12 mouse cellular contexts compared by ENCODE assay signal in the genomic region with DNA sequence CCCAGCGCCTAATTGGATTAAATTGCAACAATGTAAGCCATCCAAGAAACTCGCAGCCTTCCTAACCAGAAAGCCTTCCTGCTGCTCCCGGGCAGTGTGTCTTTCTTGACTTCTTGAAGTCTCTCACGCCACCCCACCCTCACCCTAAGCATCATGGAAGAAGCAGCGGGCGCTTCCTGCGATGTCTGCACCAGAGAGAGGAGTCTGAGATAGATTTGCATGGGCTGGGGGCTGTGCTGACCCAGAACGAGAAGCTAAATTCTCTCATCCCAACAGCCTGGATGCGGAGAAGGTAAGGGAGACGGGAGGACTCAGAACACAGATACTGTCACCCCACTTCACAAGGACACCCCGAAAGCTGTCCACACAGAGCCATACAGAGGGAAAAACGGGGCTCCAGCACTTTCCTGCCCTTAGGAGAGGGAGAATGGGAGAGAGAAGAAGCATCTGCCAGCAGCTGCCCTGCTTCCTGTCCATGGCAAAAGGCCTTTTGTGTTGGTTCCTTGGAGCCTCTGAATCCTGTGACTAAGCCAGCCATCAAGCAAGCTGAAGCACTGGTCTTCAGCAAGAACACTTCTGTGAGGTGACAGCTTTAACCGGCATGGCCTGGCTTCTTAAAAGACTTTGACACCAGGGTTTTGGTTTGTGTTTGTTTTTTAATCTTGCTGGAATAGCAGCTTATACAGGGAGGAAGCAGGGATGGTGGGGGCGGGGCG. TPM values are rescaled to one million over a fixed set of nuclear protein-coding genes. Genes with fewer than 3 reads are reported as not detected.
DNase-seq lines count a peak whose midpoint lies in the region; ATAC-seq and TF ChIP-seq lines count a peak whose summit lies in the region.
"Had no signal": no experiment of that assay in that cellular context is flagged by ENCODE, and none has a peak within 500 bp of the region (broad histone marks: within the 10 kb centered on the region; RNA-seq: fewer than 3 reads in every experiment).

No protein-coding gene starts in this region.

- H3K27ac ChIP-seq in heart, embryonic 16.5 days (ENCODE audit: low read length), result peak overlapping the region; percentile 58
- H3K27ac ChIP-seq in neural tube, embryonic 12.5 days, result no peak overlapping the region
- H3K27ac ChIP-seq in hindbrain, embryonic 12.5 days, result no peak overlapping the region
- peak overlapping the region; percentile 19; the same call in 1 of the 2 replicates for H3K27ac ChIP-seq in olfactory bulb, adult 2 months (ENCODE audit: insufficient read depth, low read depth, low read length)
- no peak overlapping the region for H3K27ac ChIP-seq in cerebellum, adult 2 months (ENCODE audit: insufficient read depth, low read length)

- WGBS in heart, embryonic 16.5 days, result 75% methylated on average over 15 of the region's 15 CpGs
- WGBS in neural tube, embryonic 12.5 days, result 69% methylated on average over 15 of the region's 15 CpGs
- WGBS in hindbrain, embryonic 12.5 days, result 58% methylated on average over 15 of the region's 15 CpGs
- 66% methylated on average over 15 of the region's 15 CpGs for WGBS in olfactory bulb, adult 2 months
- WGBS in cerebellum, adult 2 months, result 68% methylated on average over 15 of the region's 15 CpGs

- H3K9ac ChIP-seq in heart, embryonic 16.5 days (ENCODE audit: low read length), result no peak overlapping the region
- H3K9ac ChIP-seq in neural tube, embryonic 12.5 days, result no peak overlapping the region
- H3K9ac ChIP-seq in hindbrain, embryonic 12.5 days, result no peak overlapping the region

- no peak for ATAC-seq in heart, embryonic 16.5 days (replicated peaks; ENCODE audit: extremely low read depth, insufficient read depth, low FRiP score)
- ATAC-seq in neural tube, embryonic 12.5 days (ENCODE audit: low FRiP score, low read depth), result no peak
- ATAC-seq in hindbrain, embryonic 12.5 days (ENCODE audit: low FRiP score), result peak; percentile 36; the same call in 1 of the 2 replicates
- ATAC-seq: inflammation-experienced regulatory T-cells, adult 6 months had no signal

- 0 out of 2 replicates have a peak, but pooled peaks cover 4% of the 10 kb centered on the region for H3K9me3 ChIP-seq in heart, embryonic 16.5 days (replicated peaks; ENCODE audit: control insufficient read depth, low read length)
- no peaks in the 10 kb centered on the region for H3K9me3 ChIP-seq in neural tube, embryonic 12.5 days
- H3K9me3 ChIP-seq in hindbrain, embryonic 12.5 days (replicated peaks), result no peaks in the 10 kb centered on the region

- H3K4me3 ChIP-seq in heart, embryonic 16.5 days (ENCODE audit: low read length), result no peak overlapping the region
- H3K4me3 ChIP-seq in neural tube, embryonic 12.5 days, result no peak overlapping the region
- no peak overlapping the region for H3K4me3 ChIP-seq in hindbrain, embryonic 12.5 days
- no peak overlapping the region for H3K4me3 ChIP-seq in olfactory bulb, adult 2 months (ENCODE audit: insufficient read depth, low read depth, low read length)
- H3K4me3 ChIP-seq in cerebellum, adult 2 months (replicated peaks; ENCODE audit: insufficient read depth, low read depth, low read length), result no peak overlapping the region

- no peaks in the 10 kb centered on the region for H3K27me3 ChIP-seq in heart, embryonic 16.5 days (ENCODE audit: control insufficient read depth, insufficient read depth, low read length)
- H3K27me3 ChIP-seq in neural tube, embryonic 12.5 days (replicated peaks), result no peaks in the 10 kb centered on the region
- peaks cover 14% of the 10 kb centered on the region; the same call in 1 of the 2 replicates for H3K27me3 ChIP-seq in hindbrain, embryonic 12.5 days
- H3K27me3 ChIP-seq in cerebellum, adult 2 months (ENCODE audit: control insufficient read depth, insufficient read depth, low read length), result no peaks in the 10 kb centered on the region

- H3K4me2 ChIP-seq in heart, embryonic 16.5 days (ENCODE audit: low read depth, low read length), result peak overlapping the region; percentile 46; the same call in 1 of the 2 replicates
- H3K4me2 ChIP-seq in neural tube, embryonic 12.5 days (replicated peaks), result peak overlapping the region; percentile 35; the same call in 1 of the 2 replicates
- H3K4me2 ChIP-seq in hindbrain, embryonic 12.5 days (replicated peaks), result peak overlapping the region; percentile 39; the same call in 1 of the 2 replicates

- no peak for DNase-seq in heart, adult 8-10 months (ENCODE audit: low spot score)
- DNase-seq in neural tube, embryonic 10.5 days (ENCODE audit: extremely low spot score, low spot score), result no peak
- no peak for DNase-seq in cerebellum, adult 2 months
- no peak for DNase-seq in cerebellum, postnatal 25 days
- DNase-seq: thymus, postnatal 36 days had no signal

- TF ChIP-seq CTCF in olfactory bulb, adult 2 months (IDR thresholded peaks at IDR 0.05; ENCODE audit: insufficient read depth, low read depth, low read length), result no peak
- no peak for TF ChIP-seq CTCF in cerebellum, adult 2 months (IDR thresholded peaks at IDR 0.05; ENCODE audit: borderline replicate concordance, insufficient read depth, low read depth, low read length)

- H3K4me1 ChIP-seq in heart, embryonic 16.5 days (ENCODE audit: control insufficient read depth, insufficient read depth, low read length), result peaks cover 26% of the 10 kb centered on the region
- H3K4me1 ChIP-seq in neural tube, embryonic 12.5 days, result peaks cover 5% of the 10 kb centered on the region
- H3K4me1 ChIP-seq in hindbrain, embryonic 12.5 days, result peaks cover 9% of the 10 kb centered on the region
- peaks cover 23% of the 10 kb centered on the region for H3K4me1 ChIP-seq in olfactory bulb, adult 2 months (ENCODE audit: control insufficient read depth, insufficient read depth, low read length)
- H3K4me1 ChIP-seq in cerebellum, adult 2 months (ENCODE audit: control insufficient read depth, insufficient read depth, low read length), result no peaks in the 10 kb centered on the region

- no peaks in the 10 kb centered on the region for H3K36me3 ChIP-seq in heart, embryonic 16.5 days (ENCODE audit: control insufficient read depth, insufficient read depth)
- H3K36me3 ChIP-seq in neural tube, embryonic 12.5 days, result no peaks in the 10 kb centered on the region
- H3K36me3 ChIP-seq in hindbrain, embryonic 12.5 days, result no peaks in the 10 kb centered on the region

- no peak for TF ChIP-seq POLR2A in olfactory bulb, adult 2 months (IDR thresholded peaks at IDR 0.05; ENCODE audit: insufficient read depth, low read depth, low read length)
- no peak for TF ChIP-seq POLR2A in cerebellum, adult 2 months (IDR thresholded peaks at IDR 0.05; ENCODE audit: borderline replicate concordance, insufficient read depth, low read length)

RNA-seq across cellular contexts. Expression of a gene that starts 41.4 kb away (rescaled TPM):
- 0.09 and 0.53 TPM in 2 replicates for polyA plus RNA-seq in heart, embryonic 16.5 days (2015; fragmentation: Nextera tagmentation; extraction: Ambion mirVana)
- total RNA-seq in heart, adult 8-10 months (2022), result not detected
- not detected in 2 replicates for polyA plus RNA-seq in neural tube, embryonic 12.5 days (2016; fragmentation: Nextera tagmentation; extraction: Ambion mirVana)
- polyA plus RNA-seq in hindbrain, embryonic 12.5 days (2016; fragmentation: Nextera tagmentation; extraction: Ambion mirVana), result not detected in 2 replicates
- not detected in 2 replicates for polyA plus RNA-seq in olfactory bulb, adult 2 months (2012; ENCODE audit: insufficient read depth, insufficient read length, low replicate concordance, missing spikeins)
- polyA plus RNA-seq in cerebellum, adult 2 months (2012; rRNA removed), result not detected in 2 replicates
- total RNA-seq: left cerebral cortex, adult 18-20 months had no signal
- polyA plus RNA-seq: inflammation-experienced regulatory T-cells, adult 6 months; liver, embryonic 16.5 days had no signal

Comparison
In these comparisons a context has a peak if more than half of its experiments do, and no peak if none do; other contexts are left out.
1. H3K27ac ChIP-seq: peak in heart, embryonic 16.5 days (single experiment) and olfactory bulb, adult 2 months (single experiment); none in neural tube, embryonic 12.5 days (single experiment), hindbrain, embryonic 12.5 days (single experiment) and cerebellum, adult 2 months (single experiment).
2. Peak in every context shown above with its lines, with median percentiles within 50 percentile points of each other: H3K4me2 ChIP-seq.